Mouse (Mus musculus): ENCODE results near the gene Mllt10. TPM values are rescaled to one million over a fixed set of nuclear protein-coding genes. Genes with fewer than 3 reads are reported as not detected.
A peak's percentile ranks its signal among the peaks of the same experiment; 100 is the strongest.

Gene Mllt10
- polyA plus RNA-seq, 1 experiment, result 75.4 TPM

GRCm38 (mm10) chr2:18028140-18029021 is 26.7 kb upstream of the Mllt10 start:
- peaks cover 14% of the 10 kb centered on the region for H3K27me3 ChIP-seq (ENCODE audit: control insufficient read depth, insufficient read depth, low read length)
- peaks cover 23% of the 10 kb centered on the region for H3K4me1 ChIP-seq (replicated peaks; ENCODE audit: control insufficient read depth, insufficient read depth, low read length)
- DNase-seq, result peak; percentile 57
- TF ChIP-seq POLR2A (IDR thresholded peaks at IDR 0.05; ENCODE audit: control insufficient read depth, extremely low read depth, insufficient read depth, low read length, poor library complexity), result no peak
- no peak for TF ChIP-seq CTCF (IDR thresholded peaks at IDR 0.05; ENCODE audit: borderline replicate concordance, control insufficient read depth, extremely low read depth, insufficient read depth, low read length, poor library complexity)
- H3K4me3 ChIP-seq (ENCODE audit: control insufficient read depth, insufficient read depth, low read length), result peak overlapping the region; percentile 56
- H3K27ac ChIP-seq (ENCODE audit: control insufficient read depth, insufficient read depth, low read length), result no peak overlapping the region
- WGBS, result 1% methylated on average over 61 of the region's 61 CpGs
- H3K36me3 ChIP-seq (ENCODE audit: control insufficient read depth, insufficient read depth, low read length), result no peaks in the 10 kb centered on the region

GRCm38 (mm10) chr2:18029656-18030055 is 25.4 kb upstream of the Mllt10 start:
- DNase-seq, result no peak
- Histone ChIP-seq H3K4me1 (replicated peaks; ENCODE audit: control insufficient read depth, insufficient read depth, low read length) (peaks cover 23% of the 10 kb centered on the region), H3K27ac (ENCODE audit: control insufficient read depth, insufficient read depth, low read length) (no peak overlapping the region), H3K27me3 (ENCODE audit: control insufficient read depth, insufficient read depth, low read length) (peaks cover 14% of the 10 kb centered on the region), H3K4me3 (ENCODE audit: control insufficient read depth, insufficient read depth, low read length) (no peak overlapping the region), H3K36me3 (ENCODE audit: control insufficient read depth, insufficient read depth, low read length) (no peaks in the 10 kb centered on the region)
- TF ChIP-seq CTCF (IDR thresholded peaks at IDR 0.05; ENCODE audit: borderline replicate concordance, control insufficient read depth, extremely low read depth, insufficient read depth, low read length, poor library complexity), result no peak
- TF ChIP-seq POLR2A (IDR thresholded peaks at IDR 0.05; ENCODE audit: control insufficient read depth, extremely low read depth, insufficient read depth, low read length, poor library complexity), result no peak
- WGBS, result 94% methylated on average over 7 of the region's 7 CpGs

- Histone ChIP-seq H3K4me1 (replicated peaks; ENCODE audit: control insufficient read depth, insufficient read depth, low read length) (peaks cover 23% of the 10 kb centered on the region), H3K27ac (ENCODE audit: control insufficient read depth, insufficient read depth, low read length) (no peak overlapping the region), H3K4me3 (ENCODE audit: control insufficient read depth, insufficient read depth, low read length) (no peak overlapping the region), H3K36me3 (ENCODE audit: control insufficient read depth, insufficient read depth, low read length) (no peaks in the 10 kb centered on the region), H3K27me3 (ENCODE audit: control insufficient read depth, insufficient read depth, low read length) (peaks cover 14% of the 10 kb centered on the region)
- DNase-seq, result no peak
- TF ChIP-seq POLR2A (IDR thresholded peaks at IDR 0.05; ENCODE audit: control insufficient read depth, extremely low read depth, insufficient read depth, low read length, poor library complexity) (no peak), CTCF (IDR thresholded peaks at IDR 0.05; ENCODE audit: borderline replicate concordance, control insufficient read depth, extremely low read depth, insufficient read depth, low read length, poor library complexity) (no peak)
- WGBS, result 93% methylated on average over 8 of the region's 8 CpGs
Measured at GRCm38 (mm10) chr2:18030581-18030980, 24.5 kb upstream of the Mllt10 start.

- TF ChIP-seq CTCF (IDR thresholded peaks at IDR 0.05; ENCODE audit: borderline replicate concordance, control insufficient read depth, extremely low read depth, insufficient read depth, low read length, poor library complexity) (no peak), POLR2A (IDR thresholded peaks at IDR 0.05; ENCODE audit: control insufficient read depth, extremely low read depth, insufficient read depth, low read length, poor library complexity) (no peak)
- Histone ChIP-seq H3K36me3 (ENCODE audit: control insufficient read depth, insufficient read depth, low read length) (no peaks in the 10 kb centered on the region), H3K27me3 (ENCODE audit: control insufficient read depth, insufficient read depth, low read length) (peaks cover 12% of the 10 kb centered on the region), H3K4me1 (replicated peaks; ENCODE audit: control insufficient read depth, insufficient read depth, low read length) (peaks cover 16% of the 10 kb centered on the region), H3K4me3 (ENCODE audit: control insufficient read depth, insufficient read depth, low read length) (no peak overlapping the region), H3K27ac (ENCODE audit: control insufficient read depth, insufficient read depth, low read length) (no peak overlapping the region)
- no peak for DNase-seq
- WGBS, result 27% methylated on average over 26 of the region's 26 CpGs
Measured at GRCm38 (mm10) chr2:18031271-18031821, 23.7 kb upstream of the Mllt10 start.

- DNase-seq, result no peak
- H3K4me3 ChIP-seq (ENCODE audit: control insufficient read depth, insufficient read depth, low read length), result no peak overlapping the region
- TF ChIP-seq CTCF (IDR thresholded peaks at IDR 0.05; ENCODE audit: borderline replicate concordance, control insufficient read depth, extremely low read depth, insufficient read depth, low read length, poor library complexity) (no peak), POLR2A (IDR thresholded peaks at IDR 0.05; ENCODE audit: control insufficient read depth, extremely low read depth, insufficient read depth, low read length, poor library complexity) (no peak)
- H3K27ac ChIP-seq (ENCODE audit: control insufficient read depth, insufficient read depth, low read length), result no peak overlapping the region
- H3K27me3 ChIP-seq (ENCODE audit: control insufficient read depth, insufficient read depth, low read length), result peaks cover 12% of the 10 kb centered on the region
- H3K4me1 ChIP-seq (replicated peaks; ENCODE audit: control insufficient read depth, insufficient read depth, low read length), result peaks cover 9% of the 10 kb centered on the region
- no peaks in the 10 kb centered on the region for H3K36me3 ChIP-seq (ENCODE audit: control insufficient read depth, insufficient read depth, low read length)
- 28% methylated on average over 34 of the region's 34 CpGs for WGBS
Measured at GRCm38 (mm10) chr2:18031831-18032537, 23.1 kb upstream of the Mllt10 start.

GRCm38 (mm10) chr2:18032538-18032895 is 22.5 kb upstream of the Mllt10 start:
- Histone ChIP-seq H3K27me3 (ENCODE audit: control insufficient read depth, insufficient read depth, low read length) (peaks cover 12% of the 10 kb centered on the region), H3K36me3 (ENCODE audit: control insufficient read depth, insufficient read depth, low read length) (no peaks in the 10 kb centered on the region), H3K4me3 (ENCODE audit: control insufficient read depth, insufficient read depth, low read length) (no peak overlapping the region), H3K27ac (ENCODE audit: control insufficient read depth, insufficient read depth, low read length) (no peak overlapping the region), H3K4me1 (replicated peaks; ENCODE audit: control insufficient read depth, insufficient read depth, low read length) (peaks cover 7% of the 10 kb centered on the region; the same call in 1 of the 2 replicates)
- no peak for DNase-seq
- 96% methylated on average over 5 of the region's 5 CpGs for WGBS
- TF ChIP-seq CTCF (IDR thresholded peaks at IDR 0.05; ENCODE audit: borderline replicate concordance, control insufficient read depth, extremely low read depth, insufficient read depth, low read length, poor library complexity), result no peak
- TF ChIP-seq POLR2A (IDR thresholded peaks at IDR 0.05; ENCODE audit: control insufficient read depth, extremely low read depth, insufficient read depth, low read length, poor library complexity), result no peak
